Mouse (Mus musculus) liver, embryonic 11.5 days (tissue): Measurements from ENCODE around the gene Tarbp1. TPM values are rescaled to one million over a fixed set of nuclear protein-coding genes. Genes with fewer than 3 reads are reported as not detected.

Experiments
- ATAC-seq: fragments of 200-750 bp; cut with Nextera tagmentation; replicated peaks from 2 replicates; pipeline ENCODE4 v1.8.0; 2017; ENCODE audit warnings: moderate number of reproducible peaks, mild to moderate bottlenecking, moderate TSS enrichment, moderate library complexity; ENCODE audit not compliant: low FRiP score
- DNase-seq: peaks from one replicate; pipeline ENCODE4 v3.0.0-alpha.2; 2017; ENCODE audit warnings: low spot score
- H3K27ac ChIP-seq: fragments of 300-500 bp; sonication (generic); 2 replicates; pipeline ENCODE4 v1.5.1; 2014; ENCODE audit warnings: mild to moderate bottlenecking, low read depth, low read length, control low read depth
- H3K27me3 ChIP-seq: fragments of 300-500 bp; sonication (generic); replicated peaks from 2 replicates; pipeline ENCODE4 v1.6.1; 2014; ENCODE audit warnings: low read length, mixed read lengths; ENCODE audit not compliant: control insufficient read depth, insufficient read depth
- H3K36me3 ChIP-seq: fragments of 300-500 bp; sonication (generic); 2 replicates; pipeline ENCODE4 v1.6.1; 2014; ENCODE audit warnings: mild to moderate bottlenecking, low read length, moderate library complexity, mixed read lengths; ENCODE audit not compliant: control insufficient read depth, insufficient read depth
- H3K4me1 ChIP-seq: fragments of 300-500 bp; sonication (generic); replicated peaks from 2 replicates; pipeline ENCODE4 v1.6.1; 2014; ENCODE audit warnings: low read length, mixed read lengths; ENCODE audit not compliant: control insufficient read depth, insufficient read depth
- H3K4me2 ChIP-seq: fragments of 300-500 bp; sonication (generic); 2 replicates; pipeline ENCODE4 v1.6.1; 2014; ENCODE audit warnings: mild to moderate bottlenecking, control low read depth, moderate library complexity
- H3K4me3 ChIP-seq: fragments of 300-500 bp; sonication (generic); 2 replicates; pipeline ENCODE4 v1.5.1; 2014; ENCODE audit warnings: low read depth, low read length, control low read depth
- H3K9ac ChIP-seq: fragments of 300-500 bp; sonication (generic); 2 replicates; pipeline ENCODE4 v1.6.1; 2014; ENCODE audit warnings: low read depth, low read length, control low read depth
- H3K9me3 ChIP-seq: fragments of 300-500 bp; sonication (generic); 2 replicates; pipeline ENCODE4 v1.6.1; 2016; ENCODE audit warnings: low read length, inconsistent platforms, mixed read lengths; ENCODE audit not compliant: control insufficient read depth
- WGBS: fragments of 180-500 bp; shearing (Covaris S2); extraction: QIAGEN DNeasy Blood & Tissue Kit; methylation state at CpG from one replicate; pipeline ENCODE4 v1.1.7; 2014; 5-methylcytosine and 5-hydroxymethylcytosine counted together
- polyA plus RNA-seq: library from polyadenylated mRNA; unstranded; fragments of >200 nt; fragmentation: Nextera tagmentation; extraction: Ambion mirVana; gene quantifications from 2 replicates; pipeline ENCODE4 v1.2.1, GENCODE M21; 2014

Gene Tarbp1
- polyA plus RNA-seq, 1 experiment from 2014 or later, result 4.7 TPM

DNA sequence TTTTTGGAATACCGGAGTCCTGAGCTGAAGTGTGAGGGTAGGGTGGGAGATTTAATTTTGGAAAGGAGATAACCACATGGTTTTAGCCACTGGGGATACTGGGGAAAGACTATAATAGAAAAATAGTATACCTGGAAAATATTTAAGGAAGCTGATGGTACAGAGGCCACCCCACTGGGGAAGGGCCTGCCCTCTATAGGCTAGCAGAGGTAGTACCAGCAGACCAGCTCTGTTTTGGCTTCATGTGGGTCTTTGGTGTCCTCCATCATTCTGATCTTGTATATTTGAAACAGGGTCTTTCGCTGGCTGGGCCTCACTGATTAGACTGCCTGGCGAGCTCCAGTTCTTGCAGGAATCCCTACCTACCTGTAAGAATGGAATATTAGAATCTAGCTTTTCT lies 76.5 kb downstream of the Tarbp1 start:
- no peak overlapping the region for H3K27ac ChIP-seq
- no peaks in the 10 kb centered on the region for H3K9me3 ChIP-seq
- no peaks in the 10 kb centered on the region for H3K36me3 ChIP-seq
- no peak overlapping the region for H3K4me3 ChIP-seq
- DNase-seq (no peak), ATAC-seq (no peak)
- H3K4me1 ChIP-seq, result no peaks in the 10 kb centered on the region
- no peak overlapping the region for H3K9ac ChIP-seq
- WGBS, result 70% methylated on average over 3 of the region's 3 CpGs
- H3K27me3 ChIP-seq, result no peaks in the 10 kb centered on the region
- H3K4me2 ChIP-seq, result no peak overlapping the region

GRCm38 (mm10) chr8:126395917-126396316 lies 78.9 kb downstream of the Tarbp1 start:
- no peak for ATAC-seq
- H3K9me3 ChIP-seq, result no peaks in the 10 kb centered on the region
- H3K4me3 ChIP-seq, result no peak overlapping the region
- no peaks in the 10 kb centered on the region for H3K27me3 ChIP-seq
- no peak overlapping the region for H3K9ac ChIP-seq
- H3K36me3 ChIP-seq, result no peaks in the 10 kb centered on the region
- no peak for DNase-seq
- WGBS, result 65% methylated on average over 5 of the region's 5 CpGs
- no peaks in the 10 kb centered on the region for H3K4me1 ChIP-seq
- no peak overlapping the region for H3K27ac ChIP-seq
- no peak overlapping the region for H3K4me2 ChIP-seq

- Histone ChIP-seq H3K9me3 (no peaks in the 10 kb centered on the region), H3K27me3 (no peaks in the 10 kb centered on the region), H3K4me2 (no peak overlapping the region), H3K27ac (no peak overlapping the region), H3K36me3 (no peaks in the 10 kb centered on the region), H3K9ac (no peak overlapping the region), H3K4me3 (no peak overlapping the region), H3K4me1 (no peaks in the 10 kb centered on the region)
- DNase-seq, result no peak
- ATAC-seq, result no peak
- 78% methylated on average over 9 of the region's 9 CpGs for whole genome bisulfite sequencing
Observed at GRCm38 (mm10) chr8:126395386-126395785, 79.5 kb downstream of the Tarbp1 start.

DNA sequence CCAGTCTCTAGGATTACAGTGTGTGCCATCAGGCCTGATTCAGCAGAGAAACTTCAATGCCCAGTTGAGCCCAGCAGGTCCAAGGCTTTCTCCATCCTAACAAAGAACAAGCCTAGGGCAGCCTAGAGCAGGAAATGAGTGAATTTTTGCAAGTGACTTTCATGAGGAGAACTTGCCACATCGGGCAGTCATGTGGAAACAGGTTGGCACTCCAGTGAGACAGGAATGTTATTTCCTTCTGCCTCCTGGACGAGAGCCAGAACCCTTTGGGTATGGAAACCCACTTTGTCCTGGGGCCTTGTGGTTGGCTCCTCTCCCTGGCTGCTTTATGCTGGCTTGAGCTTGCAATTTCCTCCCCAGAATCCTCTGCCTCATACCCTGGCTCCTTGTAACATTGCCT lies 83.3 kb downstream of the Tarbp1 start:
- Histone ChIP-seq H3K4me3 (no peak overlapping the region), H3K9me3 (no peaks in the 10 kb centered on the region), H3K9ac (no peak overlapping the region), H3K36me3 (no peaks in the 10 kb centered on the region), H3K27ac (no peak overlapping the region), H3K27me3 (no peaks in the 10 kb centered on the region), H3K4me2 (no peak overlapping the region), H3K4me1 (no peaks in the 10 kb centered on the region)
- WGBS, result 73% methylated on average over 2 of the region's 2 CpGs
- ATAC-seq, result no peak
- DNase-seq, result no peak

DNA sequence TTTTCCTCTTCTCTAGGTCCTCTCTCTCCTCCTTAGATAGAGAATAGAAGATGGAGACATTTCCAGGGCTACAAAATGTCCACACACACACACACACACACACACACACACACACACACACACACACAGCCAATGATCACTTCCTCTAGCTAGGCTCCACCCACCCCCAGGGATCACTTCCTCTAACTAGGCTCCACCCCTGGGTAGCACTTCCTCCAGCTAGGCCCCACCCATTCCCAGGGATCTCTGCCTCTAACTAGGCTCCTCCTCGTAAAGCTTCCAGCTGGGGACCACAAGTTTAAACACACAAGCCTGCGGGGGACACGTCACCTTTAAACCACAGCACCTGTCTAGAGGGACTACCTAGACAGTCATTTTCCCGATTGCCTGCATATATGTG lies 87.3 kb downstream of the Tarbp1 start:
- no peak overlapping the region for H3K4me2 ChIP-seq
- no peaks in the 10 kb centered on the region for H3K36me3 ChIP-seq
- H3K9ac ChIP-seq, result no peak overlapping the region
- H3K9me3 ChIP-seq, result no peaks in the 10 kb centered on the region
- DNase-seq (no peak), ATAC-seq (no peak)
- H3K4me1 ChIP-seq, result no peaks in the 10 kb centered on the region
- 77% methylated on average over 4 of the region's 4 CpGs for WGBS
- H3K27ac ChIP-seq, result no peak overlapping the region
- H3K4me3 ChIP-seq, result no peak overlapping the region
- H3K27me3 ChIP-seq, result no peaks in the 10 kb centered on the region

- no peaks in the 10 kb centered on the region for H3K36me3 ChIP-seq
- H3K9me3 ChIP-seq, result no peaks in the 10 kb centered on the region
- H3K27ac ChIP-seq, result no peak overlapping the region
- DNase-seq (no peak), ATAC-seq (no peak)
- no peak overlapping the region for H3K9ac ChIP-seq
- H3K4me3 ChIP-seq, result no peak overlapping the region
- 48% methylated on average over 5 of the region's 5 CpGs for whole genome bisulfite sequencing
- no peak overlapping the region for H3K4me2 ChIP-seq
- no peaks in the 10 kb centered on the region for H3K27me3 ChIP-seq
- H3K4me1 ChIP-seq, result no peaks in the 10 kb centered on the region
Observed at GRCm38 (mm10) chr8:126382749-126383148, 92.1 kb downstream of the Tarbp1 start.

GRCm38 (mm10) chr8:126382216-126382615 lies 92.6 kb downstream of the Tarbp1 start:
- no peak for ATAC-seq
- Histone ChIP-seq H3K27me3 (no peaks in the 10 kb centered on the region), H3K36me3 (no peaks in the 10 kb centered on the region), H3K9ac (no peak overlapping the region), H3K9me3 (no peaks in the 10 kb centered on the region), H3K4me2 (no peak overlapping the region), H3K27ac (no peak overlapping the region), H3K4me3 (no peak overlapping the region), H3K4me1 (no peaks in the 10 kb centered on the region)
- WGBS, result 41% methylated on average over 14 of the region's 14 CpGs
- no peak for DNase-seq

GRCm38 (mm10) chr8:126381299-126381698 lies 93.6 kb downstream of the Tarbp1 start:
- DNase-seq, result no peak
- H3K27me3 ChIP-seq, result no peaks in the 10 kb centered on the region
- no peak overlapping the region for H3K9ac ChIP-seq
- no peak overlapping the region for H3K4me3 ChIP-seq
- no peak overlapping the region for H3K27ac ChIP-seq
- no peak overlapping the region for H3K4me2 ChIP-seq
- no peaks in the 10 kb centered on the region for H3K9me3 ChIP-seq
- 82% methylated on average over 7 of the region's 7 CpGs for WGBS
- no peak for ATAC-seq
- H3K36me3 ChIP-seq, result no peaks in the 10 kb centered on the region
- no peaks in the 10 kb centered on the region for H3K4me1 ChIP-seq

DNA sequence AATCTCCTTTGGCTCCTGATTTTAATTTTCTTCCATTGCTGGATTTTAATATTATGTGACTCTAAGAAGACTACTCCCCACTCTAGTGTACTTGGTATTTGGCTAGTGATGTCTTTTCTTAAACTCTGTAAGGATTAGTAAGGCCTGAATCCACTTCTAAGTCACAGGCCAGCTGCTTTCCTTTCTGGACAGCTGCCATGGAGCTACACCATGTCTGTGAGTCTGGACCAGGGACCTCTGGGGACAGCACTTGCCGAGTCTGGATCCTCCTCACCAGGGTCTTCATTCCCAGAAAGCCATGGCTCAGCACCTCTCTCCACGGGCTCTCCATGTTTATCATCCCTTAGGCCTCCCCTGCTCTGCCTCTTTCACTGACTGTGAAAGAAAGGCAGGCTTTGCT lies 94.7 kb downstream of the Tarbp1 start:
- no peaks in the 10 kb centered on the region for H3K9me3 ChIP-seq
- no peak for ATAC-seq
- H3K27ac ChIP-seq, result no peak overlapping the region
- H3K36me3 ChIP-seq, result no peaks in the 10 kb centered on the region
- no peak overlapping the region for H3K4me3 ChIP-seq
- no peaks in the 10 kb centered on the region for H3K27me3 ChIP-seq
- H3K4me2 ChIP-seq, result no peak overlapping the region
- no peak for DNase-seq
- WGBS, result 51% methylated on average over 2 of the region's 2 CpGs
- no peak overlapping the region for H3K9ac ChIP-seq
- no peaks in the 10 kb centered on the region for H3K4me1 ChIP-seq
